Mouse (Mus musculus) cerebellum, adult 2 months (tissue): ENCODE data around the gene Rps15. TPM values are rescaled to one million over a fixed set of nuclear protein-coding genes. Genes with fewer than 3 reads are reported as not detected.
A peak's percentile ranks its signal among the peaks of the same experiment; 100 is the strongest.

Experiments used
- DNase-seq, 2 experiments: peaks; one replicate each; pipeline ENCODE4 v3.0.0; 2021
- H3K27ac ChIP-seq: fragments of 200-500 bp; 2 replicates; pipeline ENCODE4 v1.5.1; 2012; ENCODE audit warnings: low read length, control low read depth, inconsistent platforms; ENCODE audit not compliant: insufficient read depth
- H3K27me3 ChIP-seq: fragments of 200-500 bp; 2 replicates; pipeline ENCODE4 v1.6.1; 2012; ENCODE audit warnings: inconsistent platforms, mild to moderate bottlenecking, low read length, moderate library complexity; ENCODE audit not compliant: control insufficient read depth, insufficient read depth
- H3K4me1 ChIP-seq: fragments of 200-500 bp; 2 replicates; pipeline ENCODE4 v1.6.1; 2011; ENCODE audit warnings: low read length; ENCODE audit not compliant: control insufficient read depth, insufficient read depth
- H3K4me3 ChIP-seq: fragments of 200-500 bp; replicated peaks from 2 replicates; pipeline ENCODE3; 2011; ENCODE audit warnings: mild to moderate bottlenecking, low read depth, low read length, control low read depth; ENCODE audit not compliant: insufficient read depth
- CTCF ChIP-seq: fragments of 200-500 bp; IDR thresholded peaks from 2 replicates; pipeline ENCODE4 v1.5.1; 2011; ENCODE audit warnings: low read depth, mild to moderate bottlenecking, control low read depth, low read length, moderate library complexity, borderline replicate concordance; ENCODE audit not compliant: insufficient read depth
- POLR2A ChIP-seq: fragments of 200-500 bp; IDR thresholded peaks from 2 replicates; pipeline ENCODE4 v1.6.1; 2011; ENCODE audit warnings: low read length, control low read depth, borderline replicate concordance; ENCODE audit not compliant: insufficient read depth
- WGBS: fragments of 180-500 bp; shearing (Covaris S2); methylation state at CpG from one replicate; pipeline ENCODE4 v1.1.7; 2018; 5-methylcytosine and 5-hydroxymethylcytosine counted together
- polyA plus RNA-seq: library from polyadenylated mRNA; depleted of rRNA; stranded (reverse); fragments of >200 nt; gene quantifications from 2 replicates; pipeline ENCODE4 v1.2.3, GENCODE M21; 2012

Gene Rps15
- polyA plus RNA-seq, 1 experiment = 1,454 TPM

DNA sequence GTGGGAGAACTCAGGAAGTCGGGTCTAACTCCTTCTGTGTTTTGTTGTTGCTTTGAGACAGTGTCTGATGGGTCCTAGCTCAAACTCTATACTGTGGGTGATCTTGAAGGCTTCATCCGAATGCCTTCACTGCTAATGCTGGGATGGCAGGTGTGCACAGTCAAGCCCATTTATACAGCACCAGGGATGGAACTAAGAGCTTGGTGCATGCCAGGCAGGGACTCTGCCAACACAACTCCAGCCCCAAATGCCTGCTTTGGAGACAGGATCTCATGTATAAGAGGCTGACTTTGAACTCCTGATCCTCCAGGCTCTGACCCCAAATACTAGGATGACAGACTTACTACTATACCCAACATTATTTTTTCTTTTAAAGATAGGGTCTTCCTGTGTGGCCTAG lies 42.2 kb upstream of the Rps15 start:
- TF ChIP-seq CTCF = no peak
- TF ChIP-seq POLR2A = no peak
- H3K27me3 ChIP-seq = no peaks in the 10 kb centered on the region
- peak overlapping the region; percentile 80 for H3K4me3 ChIP-seq
- WGBS = 19% methylated on average over 2 of the region's 2 CpGs
- H3K4me1 ChIP-seq = peaks cover 25% of the 10 kb centered on the region
- DNase-seq = no peak
- H3K27ac ChIP-seq = peak overlapping the region; percentile 92; the same call in 1 of the 2 replicates

DNA sequence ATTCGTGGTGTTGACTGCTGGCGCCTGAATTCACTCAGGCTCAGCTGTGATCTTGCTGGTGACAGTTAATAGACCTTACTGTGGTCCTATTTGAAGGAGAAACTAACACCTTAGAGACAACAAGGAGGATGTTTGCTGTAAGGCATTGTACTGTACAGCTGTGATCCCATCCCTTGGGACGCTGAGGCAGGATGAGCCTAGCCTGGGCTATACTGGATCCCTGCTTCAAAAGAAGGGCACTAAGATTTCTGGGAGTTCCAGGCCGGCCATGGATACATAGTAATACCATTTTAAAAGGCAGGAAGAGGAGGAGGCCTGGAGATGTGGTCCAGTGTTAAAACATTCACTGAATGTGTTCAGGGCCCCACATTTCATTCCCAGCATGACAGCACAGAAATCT lies 41.7 kb upstream of the Rps15 start:
- 79% methylated on average over 4 of the region's 4 CpGs for WGBS
- TF ChIP-seq CTCF = no peak
- TF ChIP-seq POLR2A = no peak
- Histone ChIP-seq H3K27me3 (no peaks in the 10 kb centered on the region), H3K4me3 (peak overlapping the region; percentile 80), H3K27ac (no peak overlapping the region), H3K4me1 (peaks cover 20% of the 10 kb centered on the region)
- no peak for DNase-seq

DNA sequence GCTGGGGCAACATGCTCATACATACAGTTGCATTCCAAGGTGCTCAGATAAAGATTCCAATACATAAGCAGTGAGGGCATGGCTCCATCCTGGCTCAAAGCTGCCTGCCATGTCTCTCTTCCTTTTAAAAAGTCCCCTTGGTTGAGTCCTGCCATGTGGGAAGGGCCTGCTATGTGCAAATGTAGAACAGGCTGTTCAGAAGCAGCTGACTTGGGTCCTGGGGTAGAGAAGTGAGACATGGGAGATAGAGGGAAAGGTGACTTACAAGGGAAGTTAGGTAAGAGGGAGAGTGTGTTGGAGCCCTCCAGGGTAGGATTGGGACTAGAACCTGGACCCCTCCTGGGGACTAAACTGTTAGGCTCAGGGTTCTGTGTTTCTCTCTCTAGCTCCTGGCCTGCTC lies 40.2 kb upstream of the Rps15 start:
- TF ChIP-seq POLR2A (no peak), CTCF (no peak)
- no peak for DNase-seq
- H3K27ac ChIP-seq = no peak overlapping the region
- H3K4me3 ChIP-seq = no peak overlapping the region
- no peaks in the 10 kb centered on the region for H3K27me3 ChIP-seq
- peaks cover 23% of the 10 kb centered on the region for H3K4me1 ChIP-seq

DNA sequence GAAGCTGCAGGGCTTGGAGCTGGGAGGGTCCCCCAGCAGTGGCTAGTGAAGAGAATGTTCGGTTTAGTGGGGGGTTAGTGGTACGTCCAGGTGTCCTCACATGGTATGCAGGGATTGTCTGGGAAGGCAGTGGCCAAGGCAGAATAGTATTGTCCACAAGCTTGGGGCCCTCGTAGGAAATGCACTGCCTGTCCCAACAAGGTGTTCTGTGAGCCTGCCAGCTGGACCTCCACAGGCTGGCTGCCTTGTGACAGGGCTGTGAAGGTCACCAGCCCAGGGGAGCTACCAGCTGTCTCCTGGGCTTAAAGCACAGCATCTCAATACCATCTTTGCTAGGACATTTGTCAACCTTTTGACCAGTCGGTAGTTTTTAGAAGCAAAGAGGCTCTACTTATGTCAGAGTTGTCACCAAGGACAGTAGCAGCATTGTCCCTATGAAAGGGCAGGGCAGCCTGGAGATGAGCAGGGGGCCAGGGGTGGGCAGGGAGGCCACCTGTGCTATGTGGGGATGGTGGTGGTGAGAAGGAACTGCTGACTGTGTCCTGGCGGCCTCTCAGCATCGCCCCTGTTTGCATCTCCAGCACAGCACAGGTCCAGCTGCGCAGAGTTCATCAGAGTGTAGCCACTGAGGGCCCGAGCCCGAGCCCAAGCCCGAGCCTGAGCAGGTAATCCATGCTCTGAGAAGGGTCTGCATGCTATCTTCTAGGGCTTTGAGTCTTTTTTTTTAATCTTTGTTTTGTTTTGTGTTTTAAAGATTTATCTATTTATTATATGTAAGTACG lies 39.6 kb upstream of the Rps15 start:
- Histone ChIP-seq H3K4me1 (peaks cover 23% of the 10 kb centered on the region), H3K27ac (no peak overlapping the region), H3K4me3 (no peak overlapping the region), H3K27me3 (no peaks in the 10 kb centered on the region)
- DNase-seq = no peak
- 70% methylated on average over 11 of the region's 11 CpGs for WGBS
- TF ChIP-seq CTCF (no peak), POLR2A (no peak)

DNA sequence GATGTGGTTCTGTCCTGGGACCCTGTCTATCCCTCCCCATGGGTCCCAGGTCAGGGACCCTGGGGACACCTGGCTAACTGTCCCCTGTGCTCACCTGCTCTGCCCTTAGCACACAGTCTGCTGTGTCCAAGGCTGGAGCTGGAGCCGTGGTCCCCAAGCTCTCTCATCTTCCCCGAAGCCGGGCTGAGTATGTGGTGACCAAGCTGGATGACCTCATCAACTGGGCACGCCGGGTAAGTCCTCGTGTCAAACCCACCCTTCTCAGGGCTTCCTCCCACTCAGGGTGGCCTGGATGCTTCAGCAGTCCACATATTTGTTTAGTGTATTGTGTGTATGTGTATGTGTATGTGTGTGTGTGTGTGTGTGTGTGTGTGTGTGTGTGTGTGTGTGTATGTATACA lies 38.7 kb upstream of the Rps15 start:
- TF ChIP-seq POLR2A (no peak), CTCF (no peak)
- Histone ChIP-seq H3K27me3 (no peaks in the 10 kb centered on the region), H3K4me1 (peaks cover 23% of the 10 kb centered on the region), H3K4me3 (no peak overlapping the region), H3K27ac (no peak overlapping the region)
- no peak for DNase-seq
- 81% methylated on average over 6 of the region's 6 CpGs for WGBS

DNA sequence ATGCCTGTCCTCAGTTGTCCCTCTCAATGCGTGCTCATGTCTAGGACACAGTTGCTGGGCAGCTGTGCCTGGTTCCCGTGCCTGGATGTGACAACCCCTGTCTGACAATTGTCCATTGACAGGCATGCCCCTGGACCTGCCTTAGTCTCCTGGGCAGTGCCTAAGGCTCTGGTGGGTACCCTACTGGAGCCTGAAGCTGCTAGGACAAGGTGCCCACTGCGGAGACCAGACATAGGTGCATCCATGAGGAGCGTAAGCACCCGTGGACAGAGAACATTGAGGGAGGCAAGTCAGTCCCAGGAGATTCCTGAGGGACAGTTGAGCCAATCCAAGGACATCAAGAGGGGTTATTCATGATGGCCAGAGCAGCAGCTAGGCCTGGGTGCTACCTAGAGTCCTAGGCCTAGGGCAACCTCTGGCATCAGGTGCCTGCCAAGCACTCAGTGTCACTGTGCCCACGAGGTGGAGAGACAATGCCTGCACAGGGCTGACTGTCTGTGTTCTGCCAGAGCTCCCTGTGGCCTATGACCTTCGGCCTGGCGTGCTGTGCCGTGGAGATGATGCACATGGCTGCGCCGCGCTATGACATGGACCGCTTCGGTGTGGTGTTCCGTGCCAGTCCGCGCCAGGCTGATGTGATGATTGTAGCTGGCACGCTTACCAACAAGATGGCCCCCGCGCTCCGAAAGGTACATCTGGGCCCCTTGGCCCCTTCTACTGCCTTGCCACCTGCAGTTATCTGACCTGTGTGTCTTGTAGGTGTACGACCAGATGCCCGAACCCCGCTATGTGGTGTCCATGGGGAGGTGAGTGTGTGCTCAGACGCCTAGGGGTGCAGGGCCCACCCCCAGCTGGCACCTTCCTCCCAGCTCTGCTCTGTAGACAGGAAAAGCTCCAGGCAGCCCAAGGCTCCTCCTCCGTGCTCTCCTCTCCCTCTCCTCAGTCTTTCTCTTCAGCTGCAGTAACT lies 37.6 kb upstream of the Rps15 start:
- Histone ChIP-seq H3K4me1 (peaks cover 26% of the 10 kb centered on the region), H3K4me3 (no peak overlapping the region), H3K27ac (0 out of 2 replicates have a peak overlapping the region, but pooled peaks have one; percentile 4), H3K27me3 (no peaks in the 10 kb centered on the region)
- WGBS = 87% methylated on average over 26 of the region's 26 CpGs
- TF ChIP-seq POLR2A (no peak), CTCF (no peak)
- DNase-seq = no peak

DNA sequence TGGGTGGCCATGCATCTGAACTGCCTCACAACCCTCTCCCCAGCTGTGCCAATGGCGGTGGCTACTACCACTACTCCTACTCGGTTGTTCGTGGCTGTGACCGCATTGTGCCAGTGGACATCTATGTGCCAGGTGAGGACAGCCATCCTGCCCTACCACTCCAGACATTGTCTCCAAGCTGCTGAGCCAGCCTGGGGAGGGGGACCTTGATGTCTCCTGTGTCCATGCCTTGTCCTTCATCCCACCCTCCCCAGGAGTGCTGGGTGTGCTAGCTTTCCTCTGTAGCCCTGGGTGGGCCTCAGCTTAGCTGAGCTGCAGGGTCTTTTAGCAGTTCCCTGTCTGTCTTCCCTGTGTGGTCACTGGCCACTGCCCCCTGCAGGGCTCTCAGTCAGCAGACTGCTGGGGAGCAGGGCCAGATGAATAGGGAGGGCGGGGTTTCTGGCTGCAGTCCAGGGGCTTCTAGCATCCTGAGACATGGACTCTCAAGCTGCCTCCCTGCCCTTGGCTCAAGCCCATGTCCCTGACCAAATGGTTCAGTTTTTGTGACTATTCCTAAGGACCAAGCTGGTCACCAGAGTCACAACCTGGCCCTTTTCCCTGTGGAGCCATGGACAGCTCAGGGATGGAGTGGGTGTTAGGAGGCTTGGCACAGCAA lies 36.2 kb upstream of the Rps15 start:
- H3K4me1 ChIP-seq = peaks cover 23% of the 10 kb centered on the region
- H3K4me3 ChIP-seq = no peak overlapping the region
- TF ChIP-seq CTCF = no peak
- TF ChIP-seq POLR2A = no peak
- 31% methylated on average over 5 of the region's 5 CpGs for WGBS
- no peaks in the 10 kb centered on the region for H3K27me3 ChIP-seq
- no peak overlapping the region for H3K27ac ChIP-seq
- peak; percentile 54 for DNase-seq
